Mouse (Mus musculus) MEL-GATA-1-ER (cell line): ENCODE measurements at regions not wholly inside any gene's neighbourhood (a gene's known extent, or its start where the extent isn't known, plus 50 kb on each side); places are given as distances from the start of the nearest gene placed in this dataset.

ENCODE experiments used
- DNase-seq: peaks from one replicate; pipeline ENCODE4 v3.0.0-alpha.2; 2012; ENCODE audit warnings: low read depth; ENCODE audit errors: extremely low read depth

DNA sequence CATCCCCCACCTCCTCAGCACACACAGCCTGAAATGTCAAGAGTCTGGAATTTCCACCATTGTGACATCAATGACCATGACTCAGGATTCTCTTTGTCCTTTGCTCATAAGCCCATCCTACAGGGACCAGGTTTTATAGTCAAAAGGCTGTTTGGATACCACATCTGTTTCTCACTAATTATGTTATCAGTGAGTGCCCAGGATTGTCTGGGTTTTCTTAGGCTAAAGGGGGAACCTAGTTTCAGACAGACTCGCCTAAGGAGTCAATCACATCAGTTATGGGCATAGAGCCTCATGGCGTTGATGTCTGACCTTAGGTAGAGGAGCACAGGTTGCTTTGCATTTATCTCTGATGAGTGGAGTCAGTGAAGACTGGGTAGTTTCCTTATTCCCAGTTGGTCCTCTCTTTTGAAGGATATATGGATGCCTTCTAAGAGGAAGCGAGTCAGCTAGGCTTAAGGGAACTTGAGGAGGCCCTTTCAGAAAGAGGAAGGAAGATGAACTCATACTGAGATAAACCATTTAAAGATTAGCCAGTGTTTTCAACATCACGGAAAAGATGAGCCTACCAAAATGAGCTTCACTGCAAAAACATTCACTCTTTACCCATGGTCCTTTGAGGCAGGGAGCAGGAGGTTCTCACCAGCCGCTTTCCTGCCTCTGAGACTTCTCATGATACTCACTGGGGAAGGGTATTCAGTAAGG is 143.8 kb upstream of the Tmem164 start:
- DNase-seq: peak; percentile 93

DNA sequence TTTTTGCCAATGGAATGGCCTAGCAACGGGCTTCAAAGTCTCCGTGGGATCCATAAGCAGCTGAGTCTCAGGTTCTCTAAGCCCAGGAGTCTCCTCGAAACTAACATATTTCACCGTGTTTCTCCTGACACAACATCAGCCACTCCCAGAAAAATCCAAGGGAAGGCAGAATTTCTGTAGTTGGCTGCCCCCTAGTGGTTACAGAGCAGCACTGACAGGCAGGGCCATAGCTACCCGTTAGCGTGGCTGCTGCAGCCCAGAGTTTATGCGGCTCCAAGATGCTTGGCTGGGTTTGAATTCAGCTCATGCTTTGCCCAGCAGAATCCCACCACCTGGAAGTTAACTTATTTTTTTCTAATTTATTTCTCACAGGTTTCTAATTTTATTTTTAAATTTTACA is 140.9 kb upstream of the Tmem164 start:
- peak; percentile 63 for DNase-seq

DNA sequence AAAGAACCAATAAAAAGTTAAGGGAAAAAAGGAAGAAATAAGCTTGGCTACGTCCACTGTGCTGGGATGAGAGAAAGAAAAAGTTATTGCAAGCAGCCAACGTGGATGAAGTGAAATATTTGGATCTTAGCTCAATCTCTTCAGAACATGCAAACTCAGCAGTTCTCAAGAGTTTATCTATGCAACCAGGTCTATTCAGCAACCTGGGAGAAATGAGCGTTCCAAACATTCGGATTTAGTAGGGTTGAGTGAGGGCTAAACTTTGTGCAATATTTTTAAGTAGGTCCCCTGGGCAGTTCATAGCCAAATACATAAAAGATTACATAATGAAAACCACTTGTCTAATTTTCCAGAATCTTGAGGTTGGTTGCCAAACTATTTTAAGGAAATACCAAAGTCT is 129.0 kb upstream of the Tmem164 start:
- no peak for DNase-seq

DNA sequence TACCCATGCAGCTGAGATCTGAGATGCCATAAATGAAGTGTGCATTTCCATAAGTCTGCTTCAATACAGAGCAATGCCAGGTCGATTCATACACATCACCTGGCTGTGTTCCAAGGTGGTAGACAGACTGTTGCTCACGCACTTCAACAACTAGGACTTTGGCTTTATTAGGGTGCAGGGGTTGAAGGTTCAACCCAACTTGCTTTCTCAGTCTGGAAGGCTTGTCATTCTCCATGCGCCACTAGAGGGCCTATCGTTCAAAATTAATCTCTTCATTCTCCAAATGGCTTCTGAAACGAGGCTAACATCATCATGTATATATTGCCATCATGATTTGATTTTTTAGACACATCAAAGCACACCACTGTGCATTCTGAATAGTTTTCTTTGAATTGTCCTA is 127.0 kb upstream of the Tmem164 start:
- DNase-seq: no peak

DNA sequence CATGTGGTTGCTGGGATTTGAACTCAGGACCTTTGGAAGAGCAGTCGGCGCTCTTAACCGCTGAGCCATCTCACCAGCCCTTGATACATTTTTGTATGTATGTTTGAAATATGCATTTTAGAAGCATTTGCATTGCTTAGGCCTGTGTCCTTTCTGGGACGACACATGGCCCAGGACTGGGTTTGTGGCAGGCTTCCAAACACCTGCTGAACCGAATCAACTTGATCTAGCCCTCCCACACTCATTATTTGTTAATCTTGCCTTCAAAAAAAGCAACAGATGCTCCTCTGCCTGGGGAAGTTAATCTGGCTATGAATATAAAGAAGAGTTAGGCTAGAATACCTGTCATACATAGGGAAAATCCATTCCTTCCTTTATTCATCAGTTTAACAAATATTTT is 123.7 kb upstream of the Tmem164 start:
- DNase-seq: no peak

DNA sequence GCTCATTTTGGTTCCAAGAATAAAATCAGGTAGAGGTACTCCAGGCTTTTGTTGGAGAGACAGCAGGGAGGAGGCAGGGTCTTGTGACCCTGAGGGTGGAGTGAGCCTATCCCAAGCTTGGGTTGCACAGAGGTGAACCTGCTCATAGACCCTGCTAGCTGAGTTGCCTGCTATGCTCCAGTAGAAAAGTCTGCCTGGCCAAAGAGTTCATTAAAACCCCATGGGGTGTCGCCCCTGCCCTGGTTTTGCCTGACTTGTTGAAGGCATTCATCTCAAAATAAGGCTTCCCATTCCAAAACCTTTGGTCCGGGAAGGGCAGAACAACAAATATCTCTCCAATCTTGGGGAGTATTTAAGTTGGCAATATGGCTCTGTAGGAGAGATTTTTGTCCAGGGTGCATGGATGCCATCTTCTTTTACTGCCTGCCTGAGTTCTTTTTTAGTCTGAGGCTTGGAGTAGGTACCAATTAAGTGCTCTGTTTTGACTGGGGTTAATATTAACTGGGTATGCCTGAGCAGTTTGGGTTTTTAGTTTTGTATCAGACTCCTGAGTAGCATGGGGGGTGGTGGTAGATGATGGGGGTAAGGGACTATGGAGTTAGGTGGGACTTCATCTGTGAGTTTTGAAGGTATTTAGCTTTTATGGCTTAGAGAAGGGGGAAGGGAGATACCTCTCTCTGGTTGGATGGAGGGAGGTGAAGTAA is 120.8 kb upstream of the Tmem164 start:
- DNase-seq: no peak

DNA sequence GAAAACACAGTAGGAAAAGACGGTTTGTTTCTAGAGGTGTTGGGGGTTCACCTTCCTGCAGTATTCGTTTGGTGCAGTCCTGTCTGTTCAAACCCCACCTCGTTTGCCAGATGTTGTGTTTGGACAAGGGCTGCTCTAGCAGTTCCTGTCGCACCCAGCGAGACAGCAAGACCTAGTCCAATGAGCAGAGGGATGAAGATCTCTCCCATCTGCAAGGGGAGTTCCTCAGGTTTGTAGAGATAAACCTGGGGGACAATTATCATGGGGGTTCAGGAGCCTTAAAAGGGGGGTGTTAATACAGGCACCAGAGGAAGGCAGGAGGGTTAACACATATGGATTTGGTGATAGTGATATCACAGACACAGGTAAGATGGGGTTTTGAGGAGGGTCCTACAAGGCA is 119.4 kb upstream of the Tmem164 start:
- DNase-seq: no peak

DNA sequence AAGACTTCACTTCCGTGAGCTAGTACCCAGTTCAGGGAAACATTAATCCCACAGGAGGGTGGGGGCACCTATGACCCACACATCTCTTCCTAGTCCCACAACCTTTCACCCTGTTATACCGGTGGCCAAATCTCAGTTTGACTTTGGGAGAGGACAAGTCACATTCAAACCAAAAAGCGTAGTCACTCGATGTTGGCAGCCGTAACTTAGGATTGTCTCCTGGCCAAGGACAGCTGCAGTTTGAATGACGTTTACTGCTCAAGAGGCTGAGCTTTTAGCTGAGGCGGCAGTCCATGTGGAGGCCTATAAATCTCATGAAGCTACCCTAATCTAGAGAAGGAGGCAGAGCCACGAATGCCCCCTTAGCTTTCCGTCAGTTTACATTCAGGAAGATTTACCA is 117.0 kb upstream of the Tmem164 start:
- DNase-seq: no peak

DNA sequence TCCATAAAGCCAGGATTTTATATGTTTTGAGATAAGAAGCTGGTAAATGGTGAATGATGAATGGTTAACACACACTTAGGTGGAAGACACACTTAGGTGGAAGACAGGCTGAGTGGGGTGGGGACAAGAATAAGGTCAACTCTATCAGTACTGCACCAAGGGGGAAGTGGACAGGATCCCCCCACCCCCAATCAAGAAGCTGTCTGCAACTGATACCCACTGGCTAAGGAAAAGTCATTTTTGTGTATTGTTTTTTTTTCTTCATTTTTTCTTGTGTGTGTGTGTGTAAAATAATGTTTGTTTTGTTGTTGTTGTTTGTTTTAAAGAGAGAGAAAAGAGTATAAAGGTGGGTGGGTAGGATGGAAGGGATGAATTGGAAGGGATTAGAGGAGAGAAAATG is 109.4 kb upstream of the Tmem164 start:
- no peak for DNase-seq

DNA sequence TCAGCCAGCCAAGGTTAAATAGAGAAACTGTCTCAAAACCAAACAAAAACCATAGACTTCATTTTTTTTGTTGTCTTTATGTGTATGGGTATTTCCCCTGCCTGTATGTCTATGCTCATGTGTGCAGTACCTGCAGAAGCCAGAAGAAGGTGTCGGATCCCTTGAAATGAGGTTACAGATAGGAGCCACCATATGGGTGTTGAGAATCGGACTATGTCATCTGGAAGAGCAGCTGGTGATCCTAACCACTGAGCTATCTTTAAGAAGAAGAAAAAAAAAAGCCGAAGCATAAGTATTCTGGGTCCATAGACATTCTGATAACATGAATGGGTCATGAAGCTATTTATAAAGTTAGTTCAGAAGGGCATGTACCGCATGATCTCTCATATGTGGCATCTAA is 107.2 kb upstream of the Tmem164 start:
- no peak for DNase-seq

DNA sequence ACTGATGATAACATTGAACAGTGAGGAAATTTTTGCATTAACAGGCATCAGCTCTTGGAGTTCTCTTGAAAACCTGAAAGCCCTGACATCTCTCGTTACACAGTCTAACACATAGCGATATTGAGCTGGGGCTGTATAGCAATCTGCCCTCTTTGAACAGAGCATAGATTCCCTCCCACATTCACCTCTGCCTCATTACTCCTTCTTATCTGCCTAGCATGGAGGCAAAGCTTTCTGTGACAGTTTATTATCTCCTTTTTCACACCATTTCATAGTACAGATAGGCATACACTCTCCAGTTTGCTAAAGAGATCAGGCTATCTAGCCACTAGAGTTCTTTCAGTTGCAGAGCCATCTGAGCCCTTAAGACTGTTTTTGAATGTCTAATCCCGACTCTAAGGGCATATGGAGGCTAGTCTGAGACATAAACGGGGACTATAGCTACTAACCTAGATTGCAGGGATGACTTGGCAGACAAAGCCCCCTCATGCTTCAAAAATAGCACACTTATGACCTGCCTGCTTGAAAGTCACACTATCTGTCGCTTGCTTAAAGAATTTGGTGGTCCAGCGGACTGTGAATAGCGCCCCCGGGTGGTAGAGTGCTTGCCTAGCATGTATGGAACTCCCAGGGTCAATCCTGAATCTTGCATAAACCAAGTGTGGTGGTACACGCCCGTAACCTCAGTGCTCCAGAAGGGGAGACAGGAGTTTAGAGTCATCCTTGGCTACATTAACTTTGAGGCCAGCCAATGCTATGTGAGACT is 106.1 kb upstream of the Tmem164 start:
- peak; percentile 63 for DNase-seq

DNA sequence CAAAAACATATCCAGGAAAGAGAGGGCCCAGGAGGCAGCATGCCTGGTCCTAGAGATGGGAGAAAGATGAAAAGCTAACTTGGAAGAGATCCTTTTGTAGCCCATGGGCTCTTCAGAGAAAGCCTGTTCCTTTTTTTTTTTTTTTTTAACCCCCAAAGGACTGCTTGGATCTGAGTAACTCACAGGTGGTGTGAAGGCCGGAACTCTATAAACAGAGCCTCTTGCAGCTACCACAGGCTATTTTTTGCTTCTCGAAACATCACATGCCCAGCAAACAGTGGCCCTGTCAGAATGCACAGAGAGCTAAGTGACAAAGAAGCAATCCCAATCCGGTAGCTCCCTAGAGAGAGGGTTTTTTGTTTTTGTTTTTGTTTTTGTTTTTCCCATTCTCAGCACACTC is 105.1 kb upstream of the Tmem164 start:
- no peak for DNase-seq

DNA sequence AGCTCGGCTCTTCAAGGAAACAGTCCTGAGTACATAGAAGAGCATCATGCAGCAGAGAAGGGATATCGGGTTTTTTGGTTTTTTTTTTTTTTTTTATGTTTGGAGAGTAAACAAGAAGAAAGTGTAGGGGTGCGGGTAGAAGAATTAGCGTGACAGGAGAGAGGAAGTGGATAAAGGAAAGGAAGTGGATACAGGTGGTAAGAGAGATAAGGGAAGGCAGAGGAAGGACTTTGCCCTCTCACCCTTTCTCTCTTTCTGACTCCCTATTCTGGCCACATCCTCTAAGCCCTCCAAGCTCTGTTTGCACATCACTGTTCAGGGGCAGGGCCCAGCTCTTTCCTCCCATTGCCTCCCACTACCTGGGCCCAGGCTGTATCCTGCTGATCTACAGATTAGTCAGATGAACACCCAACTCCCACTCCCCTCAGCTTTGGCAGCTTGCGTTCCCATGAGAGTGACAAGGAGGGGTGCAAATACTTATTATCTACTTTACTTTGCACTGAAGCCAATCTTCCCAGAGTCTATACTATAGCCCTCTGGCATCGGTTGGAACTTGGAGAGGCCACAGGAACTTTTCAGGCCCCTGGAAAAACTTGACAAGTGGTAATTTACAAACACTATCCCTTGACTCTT is 103.6 kb upstream of the Tmem164 start:
- peak; percentile 95 for DNase-seq

DNA sequence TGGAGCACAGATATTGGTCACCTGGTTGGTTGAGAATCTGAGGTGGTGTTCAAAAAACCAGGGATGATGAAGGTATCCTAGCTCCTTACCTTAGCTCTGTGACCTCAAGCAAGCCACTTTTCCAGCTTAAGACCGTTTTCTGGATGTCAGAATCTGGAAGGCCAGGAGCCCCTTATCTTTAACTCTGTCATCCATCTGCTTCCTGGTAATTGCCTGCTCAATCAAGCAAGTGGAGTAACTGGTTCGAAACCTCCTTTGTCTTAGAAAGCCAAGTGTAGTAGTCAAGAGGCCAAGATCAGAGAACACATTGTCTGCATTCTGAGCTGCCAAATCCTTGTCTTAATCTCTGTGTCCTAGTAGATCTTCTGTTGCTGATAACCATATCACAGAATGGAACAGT is 95.9 kb upstream of the Tmem164 start:
- DNase-seq: no peak

DNA sequence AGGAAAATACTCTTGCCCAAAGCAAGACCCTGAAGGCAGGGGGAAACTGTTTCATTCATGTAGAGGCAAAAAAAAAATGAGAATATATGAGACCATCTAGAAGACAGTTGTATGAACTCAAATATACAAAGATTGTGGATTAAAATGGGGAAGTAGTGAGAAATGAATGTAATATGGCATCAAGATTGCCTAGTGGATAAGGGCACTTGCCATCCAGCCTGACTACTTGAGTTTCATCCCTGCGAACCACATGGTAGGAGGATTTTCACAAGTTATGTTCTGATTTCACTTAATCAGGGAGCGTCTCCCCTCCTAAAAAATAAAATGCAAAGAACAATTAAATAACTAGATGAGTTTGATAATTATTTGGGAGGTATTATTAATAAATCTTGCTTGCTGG is 81.8 kb upstream of the Tmem164 start:
- DNase-seq: no peak

DNA sequence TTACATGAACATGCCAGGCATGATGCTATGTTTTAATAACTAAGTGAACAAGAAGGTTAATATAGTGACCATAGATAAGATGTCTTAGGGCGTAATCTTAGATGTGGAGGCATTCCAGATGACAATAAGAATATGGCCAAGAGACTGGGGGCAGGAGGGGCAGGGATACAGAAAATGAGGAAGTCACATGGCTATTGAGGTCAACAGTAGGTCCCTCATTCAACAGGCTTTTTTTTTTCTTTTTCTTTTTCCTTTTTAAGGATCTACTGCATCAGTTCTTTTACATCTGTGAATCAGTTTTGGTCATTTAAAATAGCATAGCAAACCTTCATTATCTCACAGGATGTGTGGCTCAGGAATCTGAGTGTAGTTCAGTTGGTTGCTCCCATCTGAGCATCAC is 80.4 kb upstream of the Tmem164 start:
- no peak for DNase-seq

DNA sequence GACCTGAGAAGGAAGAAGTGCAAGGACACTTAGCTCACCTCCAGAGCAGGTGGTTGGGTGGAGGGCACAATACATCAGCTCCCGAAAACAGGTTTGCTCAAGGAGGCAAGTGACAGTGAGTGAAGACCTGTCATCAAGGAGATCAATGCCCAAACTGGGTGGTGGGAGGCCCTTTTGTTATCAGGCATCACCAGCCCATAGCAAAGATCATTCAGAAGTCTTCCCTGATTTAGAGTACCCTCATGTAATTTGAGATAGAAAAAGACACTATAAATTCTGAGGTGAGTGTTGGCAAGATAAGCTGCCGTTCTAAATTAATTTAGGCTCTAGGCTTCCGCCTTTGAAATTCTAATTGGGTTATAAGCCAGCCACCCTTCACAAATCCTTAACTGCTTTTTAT is 76.1 kb upstream of the Tmem164 start:
- DNase-seq: no peak

DNA sequence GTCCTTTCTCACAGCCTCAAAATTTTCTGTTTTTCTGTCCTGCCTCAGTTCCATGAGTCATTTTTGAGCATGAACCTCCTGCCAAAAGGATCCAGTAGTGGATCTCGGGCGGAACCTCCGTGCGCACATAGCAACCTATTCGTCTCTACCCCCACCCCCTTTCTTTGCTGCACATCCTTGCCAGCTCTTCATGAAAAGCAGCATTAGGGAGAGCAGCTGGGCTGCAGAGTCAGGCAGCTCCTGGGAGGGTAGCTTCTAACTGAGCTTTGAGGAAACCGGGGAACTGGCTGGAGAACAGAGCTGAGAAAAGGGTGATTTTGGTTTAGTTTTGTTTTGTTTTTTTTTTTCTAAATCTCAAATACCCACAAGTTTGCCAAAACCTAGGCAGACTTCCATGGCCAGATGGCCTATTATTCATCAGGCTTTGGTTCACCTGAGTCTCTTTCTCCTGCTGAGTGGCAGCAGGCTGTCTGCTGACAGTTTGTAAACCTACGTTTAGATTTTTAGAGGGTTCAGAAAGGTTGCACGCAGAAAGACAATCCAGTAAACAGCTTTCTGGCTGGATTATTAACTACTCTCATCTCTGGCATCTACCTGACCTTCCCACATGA is 74.5 kb upstream of the Tmem164 start:
- DNase-seq: no peak

DNA sequence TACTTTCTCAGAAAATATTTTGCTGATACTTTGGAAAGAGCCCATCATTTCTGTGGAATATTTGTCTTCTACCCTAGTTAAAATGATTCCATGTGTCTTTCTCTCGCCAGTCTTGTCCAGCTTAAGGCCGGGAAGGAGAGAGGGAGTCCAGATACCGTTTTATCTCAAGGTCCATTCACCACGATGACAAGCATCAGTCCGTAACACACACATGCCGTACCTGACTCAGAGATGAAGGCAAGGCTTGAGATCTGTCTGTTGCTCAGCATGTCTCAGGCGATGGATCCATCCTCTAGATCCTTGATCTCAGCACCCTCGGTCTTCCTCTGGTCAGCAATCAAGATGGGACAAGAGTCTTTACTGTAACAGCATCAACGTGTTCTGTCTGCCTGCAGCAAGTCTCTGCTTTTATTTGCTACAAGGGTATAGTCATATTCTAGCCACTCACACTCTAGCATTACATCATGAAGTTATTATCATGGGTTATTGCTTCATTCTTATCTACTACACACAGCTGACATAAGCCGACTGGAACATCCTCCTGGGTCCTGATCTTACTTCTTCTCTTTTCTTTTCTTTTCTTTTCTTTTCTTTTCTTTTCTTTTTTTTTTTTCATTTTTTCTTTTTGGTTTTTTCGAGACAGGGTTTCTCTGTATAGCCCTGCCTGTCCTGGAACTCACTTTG is 64.9 kb upstream of the Tmem164 start:
- DNase-seq: peak; percentile 44

DNA sequence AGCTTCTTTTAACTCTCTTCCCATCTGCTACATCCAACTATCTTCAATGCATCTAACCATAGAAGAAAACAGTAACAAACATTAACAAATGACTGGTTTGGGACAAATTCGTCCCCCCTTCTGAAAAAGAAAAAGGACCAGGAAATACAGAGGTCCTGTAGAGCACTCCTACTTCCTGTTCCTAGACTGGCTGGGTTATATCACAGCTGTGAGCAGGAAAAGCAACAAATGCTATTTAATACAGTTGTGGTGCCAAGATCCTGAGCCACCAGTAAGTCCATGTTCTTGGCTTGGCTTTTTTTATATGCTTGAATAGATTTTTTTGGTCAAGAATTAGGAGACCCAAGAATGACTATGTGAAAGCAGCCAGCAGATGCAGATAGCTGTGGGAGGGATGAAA is 62.8 kb upstream of the Tmem164 start:
- DNase-seq: no peak

DNA sequence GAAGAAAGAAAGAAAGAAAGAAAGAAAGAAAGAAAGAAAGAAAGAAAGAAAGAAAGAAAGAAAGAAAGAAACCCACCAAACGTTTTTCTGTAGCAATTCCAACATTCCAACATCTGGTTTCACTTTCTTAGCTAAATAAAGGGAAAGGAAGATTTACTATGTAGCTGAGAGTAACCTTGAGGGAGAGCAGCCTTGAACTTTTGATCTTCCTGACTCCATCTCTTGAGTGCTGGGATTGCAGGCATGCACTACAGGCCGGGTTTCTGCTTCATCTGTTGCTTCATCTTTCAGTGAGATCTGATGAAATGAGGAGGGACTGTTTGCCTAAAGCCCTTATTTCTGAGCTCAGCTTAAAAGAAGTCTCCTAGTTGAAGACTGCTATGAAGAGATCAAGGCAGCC is 57.8 kb upstream of the Tmem164 start:
- DNase-seq: no peak
